Mouse (Mus musculus): ENCODE data around the gene Slc12a7.

GRCm38 (mm10) chr13:73693333-73693732 is 39.6 kb upstream of the Slc12a7 start:
- TF ChIP-seq POLR2A (IDR thresholded peaks at IDR 0.05; ENCODE audit: control insufficient read depth, low read depth, low read length): no peak
- no peak for TF ChIP-seq CTCF (IDR thresholded peaks at IDR 0.05; ENCODE audit: control insufficient read depth, insufficient read depth, insufficient replicate concordance, low read depth, low read length)

Data from testis, adult 2 months (tissue).